Mouse (Mus musculus): ENCODE results near the gene Cdhr4.
A peak's percentile ranks its signal among the peaks of the same experiment; 100 is the strongest.

Gene Cdhr4

GRCm38 (mm10) chr9:107975399-107976386 lies 16.6 kb upstream of the Cdhr4 start, which contains the start of gene Uba7:
Gene Uba7, plus strand, starts transcription at chr9:107975505.
- DNase-seq: peak; percentile 27 to 42

- no peak for DNase-seq
These were observed 13.5 kb upstream of the Cdhr4 start for GRCm38 (mm10) chr9:107978815-107979214.

- DNase-seq: no peak
These were observed 10.4 kb upstream of the Cdhr4 start for GRCm38 (mm10) chr9:107981684-107982605.

- DNase-seq: peak; percentile 24 to 38
These were observed 9.5 kb upstream of the Cdhr4 start, which contains the start of gene Gm20661 for GRCm38 (mm10) chr9:107982681-107983346. Gene Gm20661, plus strand, starts transcription at chr9:107983058.

GRCm38 (mm10) chr9:107983421-107983890 lies 8.8 kb upstream of the Cdhr4 start:
- peak; percentile 49 to 58 for DNase-seq

- DNase-seq: no peak
These were observed 8.1 kb upstream of the Cdhr4 start for GRCm38 (mm10) chr9:107984052-107984753.

- DNase-seq: no peak
These were observed 7.6 kb upstream of the Cdhr4 start for GRCm38 (mm10) chr9:107984754-107985055.

- peak; percentile 88 to 95 for DNase-seq
These were observed 6.9 kb upstream of the Cdhr4 start, which contains the start of gene Inka1 for GRCm38 (mm10) chr9:107985131-107986119. Gene Inka1, minus strand, starts transcription at chr9:107985879.

GRCm38 (mm10) chr9:107986376-107986775 lies 5.9 kb upstream of the Cdhr4 start:
- DNase-seq: peak; percentile 72 to 81

GRCm38 (mm10) chr9:107987950-107988349 lies 4.3 kb upstream of the Cdhr4 start:
- DNase-seq: no peak

- no peak for DNase-seq
These were observed 716 bp downstream of the Cdhr4 start for GRCm38 (mm10) chr9:107993013-107993412.

- DNase-seq: no peak
These were observed 2.2 kb downstream of the Cdhr4 start for GRCm38 (mm10) chr9:107994464-107994863.

- no peak for DNase-seq
These were observed 3.2 kb downstream of the Cdhr4 start for GRCm38 (mm10) chr9:107995513-107995912.

- DNase-seq: no peak
These were observed 3.8 kb downstream of the Cdhr4 start, which contains the start of gene Gm20662 for GRCm38 (mm10) chr9:107996049-107996448. Gene Gm20662, plus strand, starts transcription at chr9:107996349.

- DNase-seq: peak; percentile 99
These were observed 9.8 kb downstream of the Cdhr4 start, which contains the start of gene Ip6k1 for GRCm38 (mm10) chr9:108001922-108002770. Gene Ip6k1, plus strand, starts transcription at chr9:108002501.

GRCm38 (mm10) chr9:108002778-108003530 lies 10.7 kb downstream of the Cdhr4 start:
- DNase-seq: no peak

GRCm38 (mm10) chr9:108003531-108003890 lies 11.2 kb downstream of the Cdhr4 start:
- peak in 1 of 2 experiments; percentile 16 for DNase-seq

GRCm38 (mm10) chr9:108008041-108008440 lies 15.7 kb downstream of the Cdhr4 start:
- DNase-seq: no peak

- no peak for DNase-seq
These were observed 18.1 kb downstream of the Cdhr4 start for GRCm38 (mm10) chr9:108010385-108010784.

Data from spleen, adult 18-20 months (tissue).